Mouse (Mus musculus) gastrocnemius, postnatal 36 days (tissue): ENCODE measurements around the gene Sgms1. TPM values are rescaled to one million over a fixed set of nuclear protein-coding genes. Genes with fewer than 3 reads are reported as not detected.
"Not testable (repeated sequence)": the region's sequence is repeated elsewhere in the genome, so short reads cannot be mapped to it uniquely, and the experiment has no call there.

Experiments
- DNase-seq, 2 experiments: peaks; one replicate each; pipeline ENCODE4 v3.0.0; 2022
- intact Hi-C: fragments of 180-260 bp; cut with DNase I; formaldehyde crosslinking; loops from one replicate; pipeline ENCODE4 v1.15.1; 2025
- total RNA-seq, 2 experiments: library from RNA; stranded (reverse); gene quantifications; 2 replicates each; pipeline ENCODE4 v1.2.3; 2021

The Sgms1 gene
- total RNA-seq, 2 experiments from 2014 or later, result 46.3 to 50.1 TPM

DNA sequence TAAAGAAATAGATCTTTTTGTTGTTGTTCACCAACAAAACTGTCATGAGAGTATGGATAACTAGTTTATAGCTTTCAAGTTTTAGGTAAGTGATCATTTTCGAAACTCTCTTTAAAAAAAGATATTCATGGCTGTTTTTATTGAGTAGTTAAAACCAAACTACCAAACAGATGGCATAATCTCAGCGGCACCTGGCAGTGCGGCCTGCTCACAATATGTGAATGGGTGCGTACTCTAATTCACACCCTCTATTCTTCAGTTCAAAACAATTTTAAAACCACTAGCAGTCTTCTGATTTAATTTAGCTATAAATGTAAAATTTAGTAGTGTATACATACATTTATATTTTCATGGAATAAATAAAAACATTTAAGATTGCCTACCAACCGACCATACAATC, 266.3 kb downstream of the Sgms1 start:
- intact Hi-C loops, result no loop called here
- no peak for DNase-seq

DNA sequence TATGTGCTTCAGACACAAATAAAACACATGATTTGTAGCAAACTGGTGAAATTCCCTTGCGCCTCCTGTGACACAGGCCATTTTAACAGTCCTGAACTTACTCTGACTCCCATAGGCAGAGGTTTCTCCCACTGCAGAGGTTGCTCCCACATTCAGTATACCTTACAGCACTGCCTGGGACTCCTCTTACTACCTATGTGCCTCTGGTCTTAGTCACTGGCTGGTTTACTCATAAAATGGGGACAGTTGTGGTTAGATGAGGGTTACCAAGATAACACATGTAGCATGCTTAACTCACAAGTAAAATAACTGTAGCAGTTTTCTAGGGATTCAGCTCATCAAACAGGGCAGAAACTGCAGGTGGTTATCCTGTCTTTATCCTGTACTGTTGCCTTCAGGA, 268.7 kb downstream of the Sgms1 start:
- intact Hi-C loops, result no loop called here
- DNase-seq, result no peak

DNA sequence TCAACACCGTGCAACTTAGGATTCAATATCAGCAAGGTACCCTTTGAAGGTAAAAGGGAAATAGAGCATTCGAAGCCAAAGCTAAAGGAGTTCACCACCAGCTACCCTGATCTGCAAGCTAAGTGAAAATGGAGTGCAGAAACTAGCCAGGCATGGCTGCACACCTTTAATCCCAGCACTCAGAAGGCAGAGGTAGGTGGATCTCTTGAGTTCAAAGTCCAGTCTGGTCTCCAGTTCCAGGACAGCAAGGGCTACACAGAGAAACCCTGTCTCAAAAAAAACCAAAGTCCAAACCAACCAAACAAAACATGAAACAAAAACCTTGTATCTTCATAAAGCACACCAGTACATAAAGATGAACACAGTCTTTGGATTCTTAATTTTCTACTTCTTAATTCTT, 269.8 kb downstream of the Sgms1 start:
- DNase-seq, result no peak
- intact Hi-C loops, result no loop called here

DNA sequence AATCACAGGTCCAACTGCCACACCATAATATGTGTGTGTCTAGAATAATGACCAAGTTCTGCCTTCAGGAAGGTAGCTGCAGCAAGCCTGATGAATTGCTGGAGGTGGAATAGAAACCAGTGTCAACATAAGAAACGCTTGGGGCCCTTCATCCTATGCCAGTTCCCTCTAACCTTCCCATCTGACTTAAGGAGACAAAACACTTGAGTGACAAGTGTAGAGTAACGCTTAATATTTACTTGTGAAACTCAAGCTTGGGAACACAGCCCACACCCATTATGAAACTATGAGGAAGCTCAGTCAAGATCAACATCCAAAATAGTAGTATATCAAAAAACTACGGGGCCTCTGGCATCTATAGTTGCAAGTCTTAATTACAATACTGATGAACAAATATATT, 271.0 kb downstream of the Sgms1 start:
- intact Hi-C loops, result no loop called here
- DNase-seq, result no peak

DNA sequence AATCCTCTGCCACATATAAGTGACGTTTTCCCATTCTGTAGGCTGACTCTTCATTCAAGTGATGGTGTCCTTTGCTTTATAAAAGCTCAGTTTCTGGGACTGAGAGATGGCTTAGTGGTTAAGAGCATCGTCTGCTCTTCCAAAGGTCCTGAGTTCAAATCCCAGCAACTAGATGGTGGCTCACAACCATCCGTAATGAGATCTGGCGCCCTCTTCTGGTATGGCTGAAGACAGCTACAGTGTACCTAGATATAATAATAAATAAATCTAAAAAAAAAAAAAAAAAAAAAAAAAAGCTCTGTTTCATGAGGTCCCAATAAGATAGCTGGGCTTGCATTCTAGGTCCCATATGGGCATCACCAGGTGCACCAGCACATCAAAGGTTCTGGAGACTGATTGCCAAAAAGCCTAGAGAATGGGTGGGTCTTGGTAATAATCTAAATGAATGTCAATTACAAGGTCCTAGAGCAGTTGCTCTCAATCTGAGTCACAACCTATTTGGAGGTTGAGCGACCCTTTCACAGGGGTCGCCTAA, 272.0 kb downstream of the Sgms1 start:
- no peak for DNase-seq
- intact Hi-C loops, result no loop called here

DNA sequence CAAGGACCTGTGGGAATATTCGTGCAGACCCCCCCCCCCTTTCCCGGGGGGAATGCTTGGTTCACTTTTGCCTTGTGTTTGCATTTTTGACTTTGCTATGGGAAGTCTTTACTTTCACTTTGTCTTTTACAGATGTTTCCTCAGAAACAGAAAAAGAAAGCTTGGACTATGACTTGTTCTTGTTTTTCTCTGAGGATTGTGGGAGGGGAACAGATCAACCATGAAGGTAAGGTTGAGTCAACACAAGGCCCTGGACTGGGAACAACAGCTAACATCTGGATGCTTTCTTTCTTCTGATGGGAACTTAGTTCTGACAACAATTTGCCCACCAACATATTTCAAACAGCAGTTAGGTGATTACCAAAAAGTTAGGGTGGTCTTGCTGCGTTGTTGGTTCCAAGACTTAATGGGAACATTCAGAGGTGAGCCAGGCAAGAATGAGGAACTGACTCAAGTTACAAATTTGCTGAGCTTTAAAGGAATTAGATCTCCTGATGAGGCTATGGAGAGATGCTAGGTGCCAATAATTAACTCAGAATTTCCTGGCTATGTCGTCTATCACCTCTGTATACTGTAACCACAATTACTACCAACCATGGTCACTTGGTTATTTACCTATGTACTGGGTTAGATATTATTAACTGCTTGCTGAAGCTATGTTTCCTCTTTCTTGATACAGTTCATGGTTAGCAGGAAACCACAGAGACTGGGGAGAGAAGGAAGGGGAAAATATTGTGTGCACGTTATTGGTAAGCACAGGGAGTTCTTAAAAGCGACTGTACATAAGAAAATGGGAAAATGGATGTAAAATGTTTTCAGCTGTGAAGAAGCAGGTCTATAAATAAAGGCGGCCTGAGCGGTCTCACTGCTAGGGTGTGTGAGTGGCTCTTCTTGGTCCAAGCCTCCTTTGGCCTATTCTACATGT, 277.4 kb downstream of the Sgms1 start:
- no peak for DNase-seq
- intact Hi-C loops, result no loop called here

DNA sequence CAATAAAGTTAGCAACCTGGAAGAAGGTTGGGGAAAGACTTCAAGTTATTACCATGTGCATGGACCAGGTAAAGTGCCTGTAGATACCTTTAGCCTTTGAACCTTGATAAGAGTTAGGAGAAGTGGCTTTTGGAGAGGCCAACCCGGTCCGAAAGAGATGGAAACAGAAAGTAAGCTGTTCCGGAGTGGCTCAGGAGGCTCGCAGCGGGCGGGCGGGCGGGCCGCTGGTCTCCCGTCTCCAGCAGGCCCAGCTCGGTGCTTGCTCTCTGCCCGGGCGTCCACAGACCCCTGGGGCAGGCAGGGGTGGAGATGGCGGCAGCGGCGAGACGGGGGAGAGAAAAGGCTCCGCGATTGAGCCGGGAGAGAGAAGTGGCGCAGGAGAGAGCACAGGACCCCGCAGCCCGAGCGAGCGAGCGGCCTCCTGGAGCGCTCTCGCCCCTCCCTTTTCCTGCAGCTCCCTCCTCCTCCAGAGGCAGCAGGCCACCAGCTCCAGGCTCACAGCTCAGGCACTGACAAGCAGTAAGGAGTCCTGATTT, 281.7 kb downstream of the Sgms1 start, which contains the start of gene Asah2:
Gene Asah2, minus strand, starts transcription at position 441 of the 536 bp plus-strand sequence.
- DNase-seq, result peak; percentile 67 to 82
- intact Hi-C loops, result loop anchor here (10.0 kb wide), 1 partner anchor 133 kb away; no protein-coding TSS in a partner anchor

DNA sequence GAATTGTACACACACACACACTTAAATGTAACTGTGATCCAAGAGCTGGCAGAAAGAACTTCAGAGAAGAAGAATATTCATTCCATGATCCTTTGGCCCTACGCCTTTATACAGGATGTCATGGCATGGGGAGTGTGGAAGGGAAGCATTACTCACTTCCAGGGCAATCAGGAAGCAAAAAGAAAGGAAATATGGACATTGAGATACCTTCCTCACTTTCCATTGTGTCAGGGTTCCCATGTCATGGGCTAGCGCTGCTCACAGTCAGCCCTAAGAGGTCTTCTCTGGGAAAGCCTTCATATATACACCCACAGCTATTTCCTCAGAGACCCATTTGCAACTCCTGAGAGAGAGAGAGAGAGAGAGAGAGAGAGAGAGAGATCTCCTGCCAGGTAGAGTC, 282.8 kb downstream of the Sgms1 start:
- intact Hi-C loops, result loop anchor here (10.0 kb wide), 1 partner anchor 132 kb away; no protein-coding TSS in a partner anchor
- DNase-seq, result no peak

DNA sequence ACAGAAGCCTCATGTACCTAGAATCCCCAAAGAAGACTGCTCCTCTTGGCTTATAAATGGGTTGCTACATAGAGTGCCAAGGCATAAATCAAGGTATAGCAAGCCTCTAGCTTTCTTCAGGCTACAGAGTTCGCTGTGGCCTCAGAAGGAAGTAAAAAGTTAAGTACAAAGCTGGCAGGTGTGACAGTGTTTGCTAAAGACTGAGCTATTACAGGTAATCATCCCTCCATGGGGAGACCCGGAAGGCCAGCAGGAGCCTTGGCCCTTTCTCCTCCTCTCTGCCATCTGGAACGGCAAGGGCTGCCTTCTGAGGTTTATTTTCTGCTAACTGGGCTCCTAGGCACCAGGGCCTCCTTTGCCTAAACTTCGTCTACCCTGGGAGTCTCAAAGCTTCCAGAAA, 285.3 kb downstream of the Sgms1 start:
- intact Hi-C loops, result loop anchor here (10.0 kb wide), 1 partner anchor 129 kb away; no protein-coding TSS in a partner anchor

DNA sequence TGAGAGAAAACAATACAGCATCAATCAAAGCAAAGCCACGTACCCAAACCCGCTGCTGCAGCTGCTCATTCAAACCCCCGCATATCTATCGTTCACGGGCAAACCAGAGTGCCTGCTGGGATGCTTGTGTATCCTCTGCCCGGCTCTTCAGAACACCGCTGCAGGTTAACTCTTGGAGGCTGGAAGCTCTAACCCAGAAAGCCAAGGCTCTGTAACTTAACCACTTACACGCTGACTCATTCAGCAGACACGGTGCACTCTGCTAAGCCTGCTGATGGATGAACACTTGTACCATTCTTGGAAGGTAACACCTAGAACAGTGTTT, 286.6 kb downstream of the Sgms1 start:
- DNase-seq, result no peak
- intact Hi-C loops, result loop anchor here (10.0 kb wide), 1 partner anchor 128 kb away; no protein-coding TSS in a partner anchor

More for the DNA sequence above, 285.3 kb downstream of the Sgms1 start:
- no peak for DNase-seq

DNA sequence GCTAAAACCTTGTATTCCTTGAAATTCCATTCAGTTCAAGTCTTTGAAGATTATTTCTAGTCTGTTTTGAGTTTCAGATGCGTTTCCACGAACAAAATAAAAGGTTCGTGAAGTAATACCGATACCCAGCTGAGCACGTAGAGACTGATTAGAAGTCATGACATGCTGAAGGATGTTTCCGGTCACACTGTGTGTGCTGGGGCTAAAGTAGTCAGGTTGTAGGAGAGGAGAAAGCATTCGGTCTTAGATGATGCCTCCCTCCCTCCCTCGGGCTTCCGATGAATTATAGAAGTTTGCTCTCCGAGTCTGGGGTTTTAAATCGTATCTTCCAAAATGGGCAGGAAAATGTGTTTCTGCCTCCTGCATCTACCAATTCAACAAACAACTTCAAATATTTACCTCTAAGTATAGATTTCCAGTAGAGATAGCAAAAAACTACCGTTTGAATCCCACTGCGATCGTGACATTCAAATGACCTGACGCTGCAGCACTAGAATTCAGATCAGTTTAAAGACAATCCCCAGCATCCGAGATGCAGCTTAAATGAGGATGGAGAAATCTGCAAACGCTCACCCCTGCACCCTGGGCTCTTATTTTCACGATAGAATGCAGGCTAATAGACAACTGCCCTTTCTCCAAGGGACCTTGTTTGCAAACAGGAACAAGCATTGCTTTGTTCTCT, 287.1 kb downstream of the Sgms1 start:
- DNase-seq, result no peak
- intact Hi-C loops, result loop anchor here (10.0 kb wide), 1 partner anchor 128 kb away; no protein-coding TSS in a partner anchor

DNA sequence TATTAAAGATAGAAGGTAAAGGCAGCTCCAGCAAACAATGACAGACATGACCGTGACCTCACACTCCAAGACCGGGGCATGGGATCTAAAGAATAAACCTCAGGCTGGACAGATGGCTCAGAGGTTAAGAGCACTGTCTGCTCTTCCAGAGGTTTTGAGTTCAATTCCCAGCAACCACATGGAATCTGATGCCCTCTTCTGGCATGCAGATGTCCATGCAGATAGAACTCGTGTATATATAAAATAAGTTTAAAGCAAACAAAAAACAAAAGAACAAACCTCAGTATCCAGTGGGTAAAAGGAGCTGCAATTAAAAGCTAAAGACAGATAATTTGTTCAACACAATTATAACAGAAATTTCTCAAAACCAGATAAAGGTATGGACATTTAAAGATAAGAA, 290.9 kb downstream of the Sgms1 start:
- intact Hi-C loops, result loop anchor here (5.0 kb wide), 1 partner anchor 389 kb away; the partner anchor contains the start of gene Minpp1
- DNase-seq, result no peak

DNA sequence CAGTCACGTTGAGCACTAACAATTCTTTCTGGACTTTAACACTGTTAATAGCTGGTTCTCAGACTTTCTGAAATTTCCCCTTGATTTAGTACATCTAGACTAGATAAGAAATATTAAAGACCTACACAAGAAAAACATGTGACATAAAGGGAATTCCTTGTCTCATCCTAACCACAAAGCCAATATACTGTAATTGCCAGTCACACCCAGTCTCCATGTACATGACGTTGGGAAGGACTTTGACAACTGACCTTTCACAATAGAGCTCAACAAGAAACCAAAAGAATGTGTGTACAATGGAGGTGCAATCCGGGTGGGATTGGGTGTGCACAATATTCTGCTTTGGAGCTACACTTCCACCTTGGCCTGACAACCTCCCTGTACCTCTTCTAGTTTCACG, 297.2 kb downstream of the Sgms1 start:
- DNase-seq, result no peak
- intact Hi-C loops, result no loop called here

DNA sequence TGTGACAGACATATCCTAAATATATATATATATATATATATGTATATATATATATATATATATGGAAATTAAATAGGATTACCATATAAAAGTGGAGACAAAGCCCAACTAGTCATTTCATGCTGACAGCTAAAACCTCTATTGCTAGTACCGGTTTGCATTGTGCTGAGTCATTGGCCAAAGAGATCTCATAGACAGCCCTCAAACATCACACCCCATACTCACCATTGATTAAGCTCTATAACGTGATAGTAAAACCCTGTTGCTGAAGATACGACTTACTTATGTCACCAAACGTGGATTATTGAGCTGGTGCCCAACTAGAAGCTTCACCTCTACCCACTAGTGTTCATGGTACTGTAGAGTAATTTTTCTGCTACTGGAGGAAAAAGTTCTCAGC, 298.7 kb downstream of the Sgms1 start:
- intact Hi-C loops, result no loop called here

DNA sequence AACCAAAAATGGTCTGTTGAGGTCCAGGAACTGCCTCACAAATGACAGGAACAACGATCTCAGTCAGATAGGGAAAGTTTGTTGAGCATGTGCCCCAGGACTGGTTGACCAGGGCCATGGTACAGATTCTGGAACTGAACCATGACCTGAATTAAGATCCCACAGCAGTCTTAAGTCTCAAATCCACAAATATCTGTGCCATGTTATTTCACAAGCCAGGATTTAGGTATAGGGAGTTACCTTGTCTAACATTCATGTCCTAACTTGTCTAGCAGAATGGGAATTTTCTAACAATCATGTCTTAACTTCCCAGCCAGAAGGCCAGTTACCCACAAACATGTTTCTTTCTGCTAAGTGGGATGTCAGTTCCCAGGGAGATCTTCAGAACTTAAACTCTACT, 300.9 kb downstream of the Sgms1 start:
- no peak for DNase-seq
- intact Hi-C loops, result no loop called here

More for the DNA sequence above, 298.7 kb downstream of the Sgms1 start:
- no peak for DNase-seq

DNA sequence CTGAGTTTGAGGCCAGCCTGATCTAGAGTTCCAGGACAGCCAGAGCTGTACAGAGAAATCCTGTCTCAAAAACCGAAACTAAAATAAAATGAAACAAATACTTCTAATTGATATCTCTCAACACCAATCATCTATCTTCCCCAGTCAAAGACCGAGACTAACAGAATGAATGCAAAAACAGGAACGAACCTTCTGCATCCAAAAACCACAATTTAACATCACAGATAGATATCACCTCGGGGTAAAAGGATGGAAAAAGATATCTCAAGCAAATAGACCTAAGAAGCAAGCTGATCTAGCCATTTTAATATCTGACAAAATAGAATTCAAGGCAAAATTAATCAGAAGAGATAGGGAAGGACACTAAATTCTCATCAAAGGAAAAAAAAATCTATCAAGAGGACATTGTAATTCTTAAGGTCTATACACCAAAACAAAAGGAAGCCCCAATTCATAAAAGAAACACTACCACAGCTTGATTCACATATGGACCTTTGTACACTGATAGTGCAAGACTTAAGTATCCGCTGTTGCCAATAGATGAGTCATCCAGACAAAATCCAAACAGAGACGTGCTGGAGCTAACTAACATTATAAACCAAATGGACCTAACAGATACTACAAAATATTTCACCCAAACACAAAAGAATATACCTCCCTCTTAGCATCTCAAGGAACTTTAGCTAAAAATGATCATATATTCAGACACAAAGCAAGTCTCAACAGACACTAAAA, 301.6 kb downstream of the Sgms1 start:
- DNase-seq, result no peak
- intact Hi-C loops, result no loop called here

DNA sequence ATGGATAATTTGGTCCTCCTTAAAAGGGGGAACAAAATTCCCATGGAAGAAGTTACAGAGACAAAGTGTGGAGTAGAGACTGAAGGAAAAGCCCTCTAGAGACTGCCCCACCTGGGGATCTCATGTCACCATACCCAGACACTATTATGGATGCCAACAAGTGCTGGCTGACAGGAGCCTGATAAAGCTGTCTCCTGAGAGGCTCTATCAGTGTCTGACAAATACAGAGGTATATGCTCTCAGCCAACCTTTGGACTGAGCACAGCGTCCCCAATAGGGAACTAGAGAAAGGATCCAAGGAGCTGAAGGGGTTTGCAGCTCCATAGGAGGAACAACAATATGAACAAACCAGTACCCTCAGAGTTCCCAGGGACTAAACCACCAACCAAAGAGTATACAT, 304.7 kb downstream of the Sgms1 start:
- DNase-seq, intact Hi-C loops: not testable (repeated sequence)
